Mouse (Mus musculus): ENCODE measurements at regions not wholly inside any gene's neighbourhood (a gene's known extent, or its start where the extent isn't known, plus 50 kb on each side); places are given as distances from the start of the nearest gene placed in this dataset.

DNA sequence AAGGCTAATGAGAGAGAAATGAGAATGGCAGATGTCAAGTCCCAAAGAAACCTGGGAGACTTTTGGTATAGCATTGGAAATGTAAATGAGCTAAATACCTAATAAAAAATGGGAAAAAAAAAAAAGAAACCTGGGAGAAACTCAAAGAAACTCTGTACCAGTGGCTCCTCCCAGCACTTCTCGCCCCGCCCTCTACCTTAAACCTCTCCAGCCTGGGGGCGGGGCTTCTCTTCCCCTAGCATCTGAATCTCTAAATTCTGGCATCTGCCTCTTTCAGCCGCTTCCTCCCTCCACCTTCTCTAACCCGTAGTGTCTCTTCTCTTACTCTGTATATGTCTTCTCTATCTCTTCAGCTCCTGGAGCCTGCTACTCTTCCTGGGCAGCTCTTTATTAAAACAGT, 53.2 kb downstream of the Gpr6 start:
- no peak for DNase-seq (ENCODE audit: low spot score)

DNA sequence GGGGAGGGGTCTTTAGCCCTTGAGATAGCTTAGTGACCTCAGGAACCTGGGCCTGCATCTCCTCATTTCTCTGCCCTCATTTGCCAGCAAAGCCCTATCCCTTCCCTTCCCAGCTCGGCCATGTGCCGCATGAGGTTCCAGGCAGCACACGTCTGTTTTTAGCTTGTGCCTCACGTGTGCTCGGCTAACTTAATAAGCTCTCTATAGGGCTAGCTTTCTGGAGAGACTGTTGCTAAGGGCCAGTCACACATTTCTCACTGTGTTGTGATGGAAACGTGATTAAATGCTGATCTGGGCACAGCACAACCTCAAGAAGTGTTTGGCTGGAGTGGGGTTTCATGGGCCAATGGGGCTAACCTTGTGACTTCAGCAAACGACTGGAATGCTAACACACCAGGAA, 55.5 kb downstream of the Gpr6 start:
- no peak for DNase-seq (ENCODE audit: low spot score)

DNA sequence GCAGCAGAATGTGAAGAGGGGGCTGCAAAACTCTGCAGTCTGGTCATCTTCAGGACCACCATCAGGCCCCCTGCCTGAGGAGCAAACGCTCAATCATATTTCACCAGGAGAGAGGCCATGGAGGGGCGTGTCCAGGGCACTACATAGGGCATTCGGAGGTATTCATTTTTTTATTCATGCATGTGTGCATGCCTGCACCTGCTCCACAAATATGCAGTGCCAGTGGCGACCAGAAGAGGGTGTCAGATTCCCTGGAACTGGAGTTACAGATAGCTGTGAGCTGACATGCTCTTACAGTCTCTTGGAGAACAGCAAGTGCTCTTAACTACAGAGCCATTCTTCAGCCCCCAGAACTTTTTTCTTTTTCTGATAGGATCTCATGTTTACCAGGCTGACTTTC, 56.4 kb downstream of the Gpr6 start:
- peak; percentile 66 for DNase-seq (ENCODE audit: low spot score)

DNA sequence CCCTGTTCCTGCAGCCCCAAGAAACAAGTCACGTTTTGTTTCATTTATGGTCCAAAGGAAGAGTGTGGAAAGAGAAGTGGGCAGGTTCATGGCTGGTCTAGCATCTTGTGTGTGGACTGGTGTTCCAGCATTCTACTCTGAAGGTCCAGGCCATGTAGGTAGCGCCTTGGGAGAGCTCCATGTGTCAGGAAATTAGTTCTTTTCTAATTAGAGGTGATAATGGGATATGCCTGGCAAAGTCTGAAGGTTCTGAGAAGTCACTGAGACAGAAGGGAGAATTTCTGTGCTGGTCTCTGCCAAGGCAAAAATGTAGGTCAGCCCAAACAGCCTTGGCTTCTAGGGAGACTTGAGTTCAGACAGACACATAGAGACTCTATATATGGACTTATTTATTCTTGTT, 61.5 kb downstream of the Gpr6 start:
- DNase-seq (ENCODE audit: low spot score) = no peak

DNA sequence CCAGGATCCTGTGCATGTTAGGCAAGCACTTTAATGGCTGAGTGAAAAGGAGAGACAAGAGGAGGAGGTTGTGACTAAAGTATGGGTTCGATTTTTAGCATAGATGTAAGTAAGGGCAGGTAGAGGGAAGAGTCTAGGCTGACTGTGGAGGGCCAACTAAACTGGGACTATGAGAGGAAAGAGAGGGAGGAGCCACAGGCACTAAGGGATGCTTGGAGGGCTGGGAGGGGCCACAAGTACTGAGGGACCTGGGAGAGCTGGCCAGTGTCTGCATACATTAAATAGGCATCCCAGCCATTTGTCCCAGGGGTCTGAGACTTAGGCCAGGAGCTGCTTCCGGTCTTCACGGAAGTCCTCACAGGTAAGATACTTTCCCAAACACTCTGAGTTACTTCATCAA, 64.2 kb downstream of the Gpr6 start:
- no peak for DNase-seq (ENCODE audit: low spot score)

- DNase-seq (ENCODE audit: low spot score) = peak; percentile 90
Observed at GRCm38 (mm10) chr10:41006634-41007033, 65.5 kb downstream of the Gpr6 start.

GRCm38 (mm10) chr10:41005776-41006175, 66.3 kb downstream of the Gpr6 start:
- no peak for DNase-seq (ENCODE audit: low spot score)

- no peak for DNase-seq (ENCODE audit: low spot score)
Observed at GRCm38 (mm10) chr10:41004753-41005152, 67.3 kb downstream of the Gpr6 start.

DNA sequence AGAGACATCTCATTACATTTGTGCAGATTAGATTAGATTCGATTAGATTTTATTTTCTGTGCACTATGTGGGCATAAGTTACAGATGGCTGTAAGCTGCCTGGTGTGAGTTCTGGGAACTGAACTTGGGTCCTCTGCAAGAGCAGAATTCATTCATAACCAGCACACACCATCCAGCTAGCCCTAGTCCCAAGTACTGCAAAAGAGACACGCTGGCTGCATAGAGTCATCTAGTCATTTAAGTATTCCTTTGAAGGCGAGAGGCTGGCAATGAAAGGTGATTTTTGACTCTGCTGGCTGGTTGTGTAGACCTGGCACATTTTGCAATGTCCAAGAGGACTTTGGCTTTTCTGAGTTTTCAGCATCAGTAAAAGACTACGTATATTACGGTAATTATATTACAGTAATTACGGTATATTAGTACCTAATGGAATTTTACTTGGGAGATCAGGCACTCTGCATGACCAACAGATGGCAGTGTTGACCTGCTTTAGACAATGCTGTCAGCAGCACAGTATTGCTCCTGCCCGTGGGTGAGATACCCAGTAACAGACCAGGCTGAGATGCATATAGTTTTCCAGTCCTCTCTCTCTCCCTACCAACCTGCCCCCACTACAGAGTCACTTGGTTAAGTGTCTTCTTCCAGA, 67.9 kb downstream of the Gpr6 start:
- DNase-seq (ENCODE audit: low spot score) = peak; percentile 88

- no peak for DNase-seq (ENCODE audit: low spot score)
Observed at GRCm38 (mm10) chr10:41003197-41003596, 68.9 kb downstream of the Gpr6 start.

- DNase-seq (ENCODE audit: low spot score) = no peak
Observed at GRCm38 (mm10) chr10:41000965-41001364, 71.1 kb downstream of the Gpr6 start.

GRCm38 (mm10) chr10:40999486-40999885, 72.6 kb downstream of the Gpr6 start:
- no peak for DNase-seq (ENCODE audit: low spot score)

DNA sequence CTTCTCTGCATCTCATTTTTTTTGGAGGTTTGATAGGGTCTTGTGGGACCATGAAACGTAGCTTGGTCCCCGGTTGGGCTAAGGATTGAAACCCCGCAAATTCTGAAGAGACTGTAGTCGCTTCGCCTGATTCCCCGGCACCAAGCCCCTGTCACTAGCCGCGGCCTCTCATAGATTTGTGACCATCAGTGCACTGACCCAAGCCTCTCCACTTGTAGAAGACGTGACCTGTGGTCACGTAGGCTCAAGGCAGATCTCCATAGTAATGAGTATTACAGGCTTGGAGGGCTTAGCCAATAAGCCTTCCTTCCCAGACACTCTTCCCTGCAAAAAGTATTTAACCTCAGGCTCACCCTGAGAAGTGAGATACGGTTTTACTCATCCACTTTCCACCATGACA, 73.3 kb downstream of the Gpr6 start:
- no peak for DNase-seq (ENCODE audit: low spot score)

DNA sequence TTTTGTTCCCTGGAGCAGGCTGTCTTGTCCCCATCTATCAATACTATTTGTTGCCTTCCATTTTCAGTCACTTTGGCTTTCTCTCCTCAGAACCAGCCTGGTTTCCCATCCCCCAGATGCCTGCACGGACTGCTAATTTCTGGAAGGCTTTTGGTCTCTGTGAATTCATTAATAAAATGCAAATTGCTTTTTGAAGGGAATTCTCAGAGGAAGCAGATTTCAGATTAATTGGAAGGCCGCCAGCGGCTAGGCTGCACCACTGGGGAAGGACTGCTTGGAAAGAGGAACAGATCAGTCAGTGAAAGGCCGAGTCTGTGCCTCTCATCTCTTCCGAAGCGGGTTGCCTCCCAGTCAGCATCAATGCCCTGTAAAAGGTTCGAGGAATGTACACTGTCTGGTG, 73.8 kb downstream of the Gpr6 start:
- no peak for DNase-seq (ENCODE audit: low spot score)

DNA sequence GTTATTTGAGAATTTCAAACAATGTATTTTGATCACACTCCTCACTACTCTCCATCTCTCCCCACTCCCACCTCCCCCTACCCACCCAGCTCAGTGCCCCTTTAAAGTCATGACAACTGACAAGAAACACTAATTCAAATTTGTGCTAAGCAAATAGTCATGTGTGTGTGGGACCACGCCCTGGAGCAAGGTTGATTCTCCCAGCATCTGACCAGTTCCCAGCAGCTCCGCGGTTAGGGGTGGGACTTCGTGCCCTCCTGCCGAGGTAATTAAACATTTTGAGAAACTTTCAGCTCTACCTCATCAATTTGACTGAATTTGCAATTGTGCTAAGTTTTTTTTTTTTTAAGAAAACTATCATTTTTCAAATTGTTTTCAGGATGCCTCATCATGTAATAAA, 74.5 kb downstream of the Gpr6 start:
- DNase-seq (ENCODE audit: low spot score) = no peak

Data from c-Kit-positive CD71-positive TER-119-positive erythroid progenitor cells, embryonic 14.5 days (primary cell).